ENCODE assay signal across 1 mouse cellular context in the genomic region with DNA sequence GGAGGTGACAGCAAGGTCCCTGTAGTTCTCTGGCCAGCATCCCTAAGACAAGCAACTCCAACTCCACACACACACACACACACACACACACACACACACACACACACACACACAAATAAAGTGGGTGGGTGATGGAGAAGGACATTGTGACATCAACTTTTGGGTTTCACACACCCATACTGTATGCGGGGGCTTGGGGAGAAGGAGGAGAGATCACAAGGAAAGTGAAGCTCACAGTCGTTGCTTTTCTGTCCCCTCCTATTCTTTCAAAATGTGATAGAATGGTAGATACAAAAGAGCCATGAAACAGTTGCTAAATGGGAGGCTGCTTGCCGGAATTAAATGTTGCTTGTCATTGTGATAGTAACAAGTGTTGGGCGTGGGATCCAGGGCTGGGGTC.
TF ChIP-seq lines count a peak whose summit lies in the region.

No protein-coding gene starts in this region.

TF ChIP-seq in CH12.LX, 34 proteins besides CTCF, POLR2A, EP300 and RAD21:
- no peak for TF ChIP-seq TBP (conservative IDR thresholded peaks at IDR 0.05; ENCODE audit: low read depth, low read length)
- TF ChIP-seq HCFC1 (IDR thresholded peaks at IDR 0.05; ENCODE audit: low read depth, low read length): no peak
- no peak for TF ChIP-seq SMC3 (IDR thresholded peaks at IDR 0.05; ENCODE audit: low read depth, low read length)
- TF ChIP-seq BHLHE40 (IDR thresholded peaks at IDR 0.05; ENCODE audit: low read depth, low read length): no peak
- TF ChIP-seq USF1 (IDR thresholded peaks at IDR 0.05; ENCODE audit: low read depth, low read length): no peak
- no peak for TF ChIP-seq E2F4 (IDR thresholded peaks at IDR 0.05; ENCODE audit: insufficient replicate concordance, low read depth, low read length)
- TF ChIP-seq MXI1 (IDR thresholded peaks at IDR 0.05; ENCODE audit: low read depth, low read length): no peak
- no peak for TF ChIP-seq GABPA (IDR thresholded peaks at IDR 0.05; ENCODE audit: insufficient replicate concordance, low read depth, low read length)
- no peak for TF ChIP-seq TCF12 (IDR thresholded peaks at IDR 0.05; ENCODE audit: low read depth, low read length)
TF ChIP-seq in CH12.LX: peak in this region for 0.
